Mouse (Mus musculus) c-Kit-positive CD71-negative TER-119-negative erythroid progenitor cells, embryonic 14.5 days (primary cell): Measurements from ENCODE around the gene Emc7.
A peak's percentile ranks its signal among the peaks of the same experiment; 100 is the strongest.
"Not testable (repeated sequence)": the region's sequence is repeated elsewhere in the genome, so short reads cannot be mapped to it uniquely, and the experiment has no call there.

ENCODE experiments used
- DNase-seq: peaks from one replicate; pipeline ENCODE4 v3.0.0-alpha.2; 2013; ENCODE audit warnings: low read depth

Emc7 gene

GRCm38 (mm10) chr2:112454862-112455564, at the start of gene Emc7:
Gene Emc7 (plus strand): TSS chr2:112454997.
- peak; percentile 86 for DNase-seq

- no peak for DNase-seq
Observed at GRCm38 (mm10) chr2:112407030-112407429, 47.8 kb upstream of the Emc7 start.

- no peak for DNase-seq
Observed at GRCm38 (mm10) chr2:112425308-112425707, 29.5 kb upstream of the Emc7 start.

GRCm38 (mm10) chr2:112428534-112428933, 26.3 kb upstream of the Emc7 start:
- not testable (repeated sequence) for DNase-seq

- no peak for DNase-seq
Observed at GRCm38 (mm10) chr2:112429665-112430064, 25.1 kb upstream of the Emc7 start.

- DNase-seq: no peak
Observed at GRCm38 (mm10) chr2:112430403-112430802, 24.4 kb upstream of the Emc7 start.

- DNase-seq: no peak
Observed at GRCm38 (mm10) chr2:112432523-112432922, 22.3 kb upstream of the Emc7 start.

GRCm38 (mm10) chr2:112433359-112433758, 21.4 kb upstream of the Emc7 start:
- DNase-seq: no peak

GRCm38 (mm10) chr2:112436292-112436691, 18.5 kb upstream of the Emc7 start:
- no peak for DNase-seq

- no peak for DNase-seq
Observed at GRCm38 (mm10) chr2:112437589-112437988, 17.2 kb upstream of the Emc7 start.

GRCm38 (mm10) chr2:112443491-112443890, 11.3 kb upstream of the Emc7 start:
- DNase-seq: no peak

- no peak for DNase-seq
Observed at GRCm38 (mm10) chr2:112445511-112445910, 9.3 kb upstream of the Emc7 start.

- not testable (repeated sequence) for DNase-seq
Observed at GRCm38 (mm10) chr2:112448046-112448445, 6.8 kb upstream of the Emc7 start.

- no peak for DNase-seq
Observed at GRCm38 (mm10) chr2:112448510-112449059, 6.2 kb upstream of the Emc7 start.

GRCm38 (mm10) chr2:112449597-112450296, 5.0 kb upstream of the Emc7 start:
- DNase-seq: peak; percentile 36

- DNase-seq: not testable (repeated sequence)
Observed at GRCm38 (mm10) chr2:112452513-112452912, 2.3 kb upstream of the Emc7 start.

GRCm38 (mm10) chr2:112454125-112454861, 504 bp upstream of the Emc7 start:
- DNase-seq: no peak

- no peak for DNase-seq
Observed at GRCm38 (mm10) chr2:112460557-112460956, 5.8 kb downstream of the Emc7 start.

GRCm38 (mm10) chr2:112469542-112469941, 14.7 kb downstream of the Emc7 start:
- no peak for DNase-seq

- DNase-seq: no peak
Observed at GRCm38 (mm10) chr2:112470961-112471381, 16.2 kb downstream of the Emc7 start.

- DNase-seq: no peak
Observed at GRCm38 (mm10) chr2:112472076-112472475, 17.3 kb downstream of the Emc7 start.

- DNase-seq: no peak
Observed at GRCm38 (mm10) chr2:112474997-112475724, 20.4 kb downstream of the Emc7 start.
